Mouse (Mus musculus): ENCODE data around the gene Dnal4. TPM values are rescaled to one million over a fixed set of nuclear protein-coding genes. Genes with fewer than 3 reads are reported as not detected.

The Dnal4 gene
- polyA plus RNA-seq, 1 experiment from 2014 or later = 101 TPM

GRCm38 (mm10) chr15:79793076-79793475 is 15.4 kb upstream of the Dnal4 start:
- ATAC-seq (no peak), DNase-seq (ENCODE audit: low spot score) (no peak)
- no peaks in the 10 kb centered on the region for H3K9me3 ChIP-seq (replicated peaks; ENCODE audit: control insufficient read depth, low read length)
- H3K4me1 ChIP-seq (ENCODE audit: control insufficient read depth, insufficient read depth, low read length) = no peaks in the 10 kb centered on the region
- no peaks in the 10 kb centered on the region; the same call in 1 of the 2 replicates for H3K27me3 ChIP-seq (replicated peaks; ENCODE audit: control insufficient read depth, insufficient read depth, low read length)
- H3K9ac ChIP-seq (ENCODE audit: low read length) = no peak overlapping the region
- H3K4me3 ChIP-seq (ENCODE audit: low read depth, low read length) = no peak overlapping the region
- H3K27ac ChIP-seq (ENCODE audit: low read depth, low read length) = no peak overlapping the region
- no peak overlapping the region for H3K4me2 ChIP-seq (ENCODE audit: low read length)
- WGBS = 96% methylated on average over 9 of the region's 9 CpGs
- H3K36me3 ChIP-seq (ENCODE audit: control insufficient read depth, insufficient read depth, low read length) = no peaks in the 10 kb centered on the region

DNA sequence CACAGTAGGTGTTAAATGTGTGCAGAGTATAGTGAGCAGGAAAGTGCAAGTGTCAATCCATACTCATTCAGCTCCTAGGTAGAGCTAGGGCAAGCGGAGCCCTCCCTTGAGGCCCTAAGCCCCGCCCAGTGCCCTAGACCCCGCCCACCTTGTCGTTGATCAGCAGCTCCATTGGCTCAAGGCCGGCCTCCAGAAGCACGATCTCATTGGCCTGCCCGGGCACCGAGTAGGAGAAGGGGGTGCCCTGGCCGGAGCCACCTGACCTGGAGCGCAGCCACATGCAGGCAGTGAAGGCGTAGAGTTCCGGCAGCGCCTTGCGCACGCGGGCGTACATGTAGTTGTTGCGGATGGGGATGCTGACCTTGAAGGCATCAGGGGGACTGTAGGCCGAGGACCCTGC is 14.8 kb upstream of the Dnal4 start:
- ATAC-seq (no peak), DNase-seq (ENCODE audit: low spot score) (no peak)
- no peaks in the 10 kb centered on the region; the same call in 1 of the 2 replicates for H3K4me1 ChIP-seq (ENCODE audit: control insufficient read depth, insufficient read depth, low read length)
- no peak overlapping the region for H3K9ac ChIP-seq (ENCODE audit: low read length)
- H3K36me3 ChIP-seq (ENCODE audit: control insufficient read depth, insufficient read depth, low read length) = no peaks in the 10 kb centered on the region
- H3K4me2 ChIP-seq (ENCODE audit: low read length) = no peak overlapping the region
- H3K27me3 ChIP-seq (replicated peaks; ENCODE audit: control insufficient read depth, insufficient read depth, low read length) = no peaks in the 10 kb centered on the region; the same call in 1 of the 2 replicates
- 24% methylated on average over 19 of the region's 19 CpGs for WGBS
- no peak overlapping the region for H3K4me3 ChIP-seq (ENCODE audit: low read depth, low read length)
- H3K9me3 ChIP-seq (replicated peaks; ENCODE audit: control insufficient read depth, low read length) = no peaks in the 10 kb centered on the region
- no peak overlapping the region for H3K27ac ChIP-seq (ENCODE audit: low read depth, low read length)

DNA sequence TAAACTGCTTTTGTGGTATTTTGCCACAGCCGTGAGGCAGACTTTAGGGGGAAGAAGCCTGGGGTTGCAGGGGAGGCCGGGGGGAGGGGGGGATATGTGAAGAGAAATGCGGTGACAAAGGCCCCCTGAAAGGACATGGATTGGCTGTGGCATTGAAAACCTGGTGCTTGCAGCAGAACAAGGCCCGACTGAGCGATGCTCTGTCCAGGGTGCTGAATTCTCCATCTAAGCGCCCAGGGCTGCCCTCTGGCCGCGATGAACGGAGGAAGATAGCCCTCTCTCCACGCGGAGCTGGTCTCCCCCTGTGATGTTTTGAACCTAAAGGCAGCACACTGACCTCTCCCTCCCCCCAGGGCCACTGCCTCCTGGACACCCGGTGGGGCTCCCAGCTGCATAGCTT is 13.9 kb upstream of the Dnal4 start:
- Histone ChIP-seq H3K9me3 (replicated peaks; ENCODE audit: control insufficient read depth, low read length) (no peaks in the 10 kb centered on the region), H3K27ac (ENCODE audit: low read depth, low read length) (no peak overlapping the region), H3K9ac (ENCODE audit: low read length) (no peak overlapping the region), H3K36me3 (ENCODE audit: control insufficient read depth, insufficient read depth, low read length) (no peaks in the 10 kb centered on the region), H3K4me3 (ENCODE audit: low read depth, low read length) (no peak overlapping the region), H3K4me2 (ENCODE audit: low read length) (no peak overlapping the region), H3K4me1 (ENCODE audit: control insufficient read depth, insufficient read depth, low read length) (no peaks in the 10 kb centered on the region; the same call in 1 of the 2 replicates), H3K27me3 (replicated peaks; ENCODE audit: control insufficient read depth, insufficient read depth, low read length) (no peaks in the 10 kb centered on the region; the same call in 1 of the 2 replicates)
- peak; percentile 54 for DNase-seq (ENCODE audit: low spot score)
- no peak for ATAC-seq
- WGBS = 5% methylated on average over 12 of the region's 12 CpGs

DNA sequence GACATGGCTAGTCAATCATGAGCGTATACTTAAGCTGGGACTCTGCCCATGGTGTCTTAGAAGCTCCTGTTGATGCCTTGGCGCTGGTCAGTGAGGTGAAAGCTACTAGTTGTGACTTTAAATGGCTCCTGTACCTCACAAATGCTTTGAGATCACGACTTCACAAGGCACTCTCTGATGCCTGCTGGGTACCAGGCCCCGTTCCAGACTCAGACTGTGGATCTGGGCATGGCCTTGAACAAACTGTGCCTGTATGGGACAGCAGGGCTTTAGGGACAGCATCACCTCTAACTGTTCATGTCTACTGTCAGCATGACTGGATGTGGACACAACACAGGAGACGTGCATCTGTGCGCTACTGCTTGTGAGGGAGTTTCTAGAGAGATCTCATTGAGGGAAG is 13.3 kb upstream of the Dnal4 start:
- ATAC-seq (no peak), DNase-seq (ENCODE audit: low spot score) (no peak)
- no peaks in the 10 kb centered on the region; the same call in 1 of the 2 replicates for H3K27me3 ChIP-seq (replicated peaks; ENCODE audit: control insufficient read depth, insufficient read depth, low read length)
- H3K4me2 ChIP-seq (ENCODE audit: low read length) = no peak overlapping the region
- H3K9me3 ChIP-seq (replicated peaks; ENCODE audit: control insufficient read depth, low read length) = no peaks in the 10 kb centered on the region
- no peak overlapping the region for H3K9ac ChIP-seq (ENCODE audit: low read length)
- no peak overlapping the region for H3K27ac ChIP-seq (ENCODE audit: low read depth, low read length)
- H3K4me1 ChIP-seq (ENCODE audit: control insufficient read depth, insufficient read depth, low read length) = no peaks in the 10 kb centered on the region; the same call in 1 of the 2 replicates
- no peaks in the 10 kb centered on the region for H3K36me3 ChIP-seq (ENCODE audit: control insufficient read depth, insufficient read depth, low read length)
- WGBS = 83% methylated on average over 6 of the region's 6 CpGs
- H3K4me3 ChIP-seq (ENCODE audit: low read depth, low read length) = no peak overlapping the region

GRCm38 (mm10) chr15:79790111-79790510 is 12.5 kb upstream of the Dnal4 start:
- H3K4me1 ChIP-seq (ENCODE audit: control insufficient read depth, insufficient read depth, low read length) = no peaks in the 10 kb centered on the region; the same call in 1 of the 2 replicates
- ATAC-seq (no peak), DNase-seq (ENCODE audit: low spot score) (no peak)
- H3K4me2 ChIP-seq (ENCODE audit: low read length) = no peak overlapping the region
- H3K9me3 ChIP-seq (replicated peaks; ENCODE audit: control insufficient read depth, low read length) = no peaks in the 10 kb centered on the region
- WGBS = 61% methylated on average over 8 of the region's 8 CpGs
- H3K4me3 ChIP-seq (ENCODE audit: low read depth, low read length) = no peak overlapping the region
- no peak overlapping the region for H3K9ac ChIP-seq (ENCODE audit: low read length)
- no peak overlapping the region for H3K27ac ChIP-seq (ENCODE audit: low read depth, low read length)
- no peaks in the 10 kb centered on the region for H3K36me3 ChIP-seq (ENCODE audit: control insufficient read depth, insufficient read depth, low read length)
- H3K27me3 ChIP-seq (replicated peaks; ENCODE audit: control insufficient read depth, insufficient read depth, low read length) = no peaks in the 10 kb centered on the region; the same call in 1 of the 2 replicates

- DNase-seq (ENCODE audit: low spot score) (no peak), ATAC-seq (no peak)
- no peaks in the 10 kb centered on the region for H3K36me3 ChIP-seq (ENCODE audit: control insufficient read depth, insufficient read depth, low read length)
- H3K4me2 ChIP-seq (ENCODE audit: low read length) = no peak overlapping the region
- no peaks in the 10 kb centered on the region; the same call in 1 of the 2 replicates for H3K4me1 ChIP-seq (ENCODE audit: control insufficient read depth, insufficient read depth, low read length)
- no peak overlapping the region for H3K27ac ChIP-seq (ENCODE audit: low read depth, low read length)
- H3K9ac ChIP-seq (ENCODE audit: low read length) = no peak overlapping the region
- no peaks in the 10 kb centered on the region; the same call in 1 of the 2 replicates for H3K27me3 ChIP-seq (replicated peaks; ENCODE audit: control insufficient read depth, insufficient read depth, low read length)
- no peaks in the 10 kb centered on the region for H3K9me3 ChIP-seq (replicated peaks; ENCODE audit: control insufficient read depth, low read length)
- WGBS = 46% methylated on average over 8 of the region's 8 CpGs
- H3K4me3 ChIP-seq (ENCODE audit: low read depth, low read length) = no peak overlapping the region
Observed at GRCm38 (mm10) chr15:79787815-79788214, 10.2 kb upstream of the Dnal4 start.

DNA sequence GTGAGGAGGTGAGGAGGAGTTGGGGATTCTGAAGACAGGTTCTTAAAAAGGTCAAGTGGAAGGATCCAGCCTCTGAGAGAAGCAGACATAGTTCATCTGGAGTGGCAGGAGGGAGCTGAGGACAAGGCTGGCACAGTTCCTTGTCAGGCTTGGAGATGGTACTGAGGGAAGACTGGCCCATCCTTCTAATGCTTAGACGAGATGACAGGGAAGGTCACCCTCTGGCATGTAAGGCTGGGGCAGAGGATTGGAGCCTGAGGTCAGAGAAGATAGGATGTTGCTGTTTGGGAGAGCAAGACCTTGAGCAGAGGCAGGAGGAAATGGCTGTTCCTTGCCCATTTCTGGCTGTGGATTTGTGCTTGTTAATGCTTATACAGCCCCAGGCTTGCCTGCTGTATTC is 7.4 kb upstream of the Dnal4 start:
- no peaks in the 10 kb centered on the region; the same call in 1 of the 2 replicates for H3K4me1 ChIP-seq (ENCODE audit: control insufficient read depth, insufficient read depth, low read length)
- no peak for DNase-seq (ENCODE audit: low spot score)
- H3K27me3 ChIP-seq (replicated peaks; ENCODE audit: control insufficient read depth, insufficient read depth, low read length) = no peaks in the 10 kb centered on the region
- H3K4me2 ChIP-seq (ENCODE audit: low read length) = no peak overlapping the region
- H3K27ac ChIP-seq (ENCODE audit: low read depth, low read length) = no peak overlapping the region
- H3K9me3 ChIP-seq (replicated peaks; ENCODE audit: control insufficient read depth, low read length) = no peaks in the 10 kb centered on the region
- no peak overlapping the region for H3K4me3 ChIP-seq (ENCODE audit: low read depth, low read length)
- ATAC-seq = no peak
- WGBS = 74% methylated on average over 1 of the region's 1 CpGs
- H3K9ac ChIP-seq (ENCODE audit: low read length) = no peak overlapping the region
- H3K36me3 ChIP-seq (ENCODE audit: control insufficient read depth, insufficient read depth, low read length) = no peaks in the 10 kb centered on the region

- Histone ChIP-seq H3K27me3 (replicated peaks; ENCODE audit: control insufficient read depth, insufficient read depth, low read length) (no peaks in the 10 kb centered on the region), H3K4me3 (ENCODE audit: low read depth, low read length) (no peak overlapping the region), H3K4me2 (ENCODE audit: low read length) (no peak overlapping the region), H3K9ac (ENCODE audit: low read length) (no peak overlapping the region), H3K4me1 (ENCODE audit: control insufficient read depth, insufficient read depth, low read length) (peaks cover 15% of the 10 kb centered on the region), H3K9me3 (replicated peaks; ENCODE audit: control insufficient read depth, low read length) (no peaks in the 10 kb centered on the region), H3K27ac (ENCODE audit: low read depth, low read length) (no peak overlapping the region), H3K36me3 (ENCODE audit: control insufficient read depth, insufficient read depth, low read length) (no peaks in the 10 kb centered on the region)
- ATAC-seq = no peak
- no peak for DNase-seq (ENCODE audit: low spot score)
- 70% methylated on average over 7 of the region's 7 CpGs for WGBS
Observed at GRCm38 (mm10) chr15:79775662-79776061, 2.0 kb downstream of the Dnal4 start.

DNA sequence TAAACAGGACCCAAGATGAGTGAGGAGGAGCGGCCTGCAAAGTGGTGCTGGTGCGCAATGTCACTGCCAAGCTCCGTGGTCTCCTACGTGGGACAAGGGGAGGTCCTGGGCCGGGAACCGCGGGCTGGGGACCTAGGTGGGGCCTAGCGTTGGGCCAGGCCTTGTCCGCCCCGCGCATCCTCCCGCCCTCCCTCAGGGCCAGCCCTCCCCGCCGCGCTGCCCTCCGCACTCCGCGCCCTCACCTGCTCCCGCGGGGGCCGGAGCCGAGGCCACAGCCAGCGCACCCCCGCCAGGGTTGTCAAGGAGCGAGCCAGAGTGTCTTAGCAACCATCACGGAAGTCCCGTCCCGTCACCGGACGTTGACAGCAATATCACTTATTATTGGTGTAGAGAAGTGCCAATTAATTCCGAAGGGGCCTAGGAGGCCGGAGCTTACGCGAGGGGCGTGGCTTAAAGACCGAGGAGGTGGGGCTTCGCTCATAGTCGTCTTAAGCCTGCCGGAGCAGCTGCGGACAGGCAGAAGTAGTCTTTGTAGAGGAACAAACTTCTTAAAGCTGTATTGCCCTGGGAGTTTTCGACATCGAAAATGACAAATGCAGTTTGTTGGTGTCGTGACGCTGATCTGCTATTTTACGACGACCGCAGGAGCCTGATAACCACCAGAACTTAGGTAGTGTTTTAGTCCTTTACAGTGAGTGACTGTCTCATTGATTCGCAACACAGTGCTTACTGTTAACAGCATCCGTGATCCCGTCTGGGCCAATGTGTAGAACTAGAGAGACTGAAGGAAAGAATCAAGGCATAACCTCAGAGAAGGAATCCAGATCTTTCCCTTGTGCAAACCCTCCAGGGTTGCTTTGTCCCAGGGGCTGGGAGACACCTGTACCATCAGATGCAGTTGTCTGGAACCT is 3.3 kb downstream of the Dnal4 start:
- no peaks in the 10 kb centered on the region for H3K27me3 ChIP-seq (replicated peaks; ENCODE audit: control insufficient read depth, insufficient read depth, low read length)
- peak overlapping the region; percentile 90 for H3K4me2 ChIP-seq (ENCODE audit: low read length)
- peaks cover 15% of the 10 kb centered on the region for H3K4me1 ChIP-seq (ENCODE audit: control insufficient read depth, insufficient read depth, low read length)
- no peaks in the 10 kb centered on the region for H3K9me3 ChIP-seq (replicated peaks; ENCODE audit: control insufficient read depth, low read length)
- no peaks in the 10 kb centered on the region for H3K36me3 ChIP-seq (ENCODE audit: control insufficient read depth, insufficient read depth, low read length)
- WGBS = under 1% methylated on average over 50 of the region's 50 CpGs
- ATAC-seq (peak; percentile 98), DNase-seq (ENCODE audit: low spot score) (peak; percentile 100)
- peak overlapping the region; percentile 9; the same call in 1 of the 2 replicates for H3K27ac ChIP-seq (ENCODE audit: low read depth, low read length)
- peak overlapping the region; percentile 75 for H3K4me3 ChIP-seq (ENCODE audit: low read depth, low read length)
- H3K9ac ChIP-seq (ENCODE audit: low read length) = peak overlapping the region; percentile 75
